Mouse (Mus musculus): Measurements from ENCODE around the gene Pllp. TPM values are rescaled to one million over a fixed set of nuclear protein-coding genes. Genes with fewer than 3 reads are reported as not detected.

Pllp gene
- polyA plus RNA-seq, 1 experiment from 2014 or later: 1.4 TPM

GRCm38 (mm10) chr8:94675923-94676322, 20.2 kb downstream of the Pllp start:
- no peak overlapping the region for H3K9ac ChIP-seq
- H3K4me1 ChIP-seq: no peaks in the 10 kb centered on the region
- no peaks in the 10 kb centered on the region for H3K27me3 ChIP-seq (replicated peaks)
- H3K4me2 ChIP-seq: no peak overlapping the region
- ATAC-seq: no peak
- H3K4me3 ChIP-seq: no peak overlapping the region
- no peak overlapping the region for H3K27ac ChIP-seq
- peaks cover 38% of the 10 kb centered on the region for H3K36me3 ChIP-seq
- H3K9me3 ChIP-seq (replicated peaks): peaks cover 4% of the 10 kb centered on the region; the same call in 1 of the 2 replicates
- 81% methylated on average over 6 of the region's 6 CpGs for WGBS (ENCODE audit: insufficient replicate concordance)

- Histone ChIP-seq H3K4me1 (no peaks in the 10 kb centered on the region), H3K4me3 (no peak overlapping the region), H3K4me2 (no peak overlapping the region), H3K27ac (no peak overlapping the region), H3K9me3 (replicated peaks) (no peaks in the 10 kb centered on the region), H3K36me3 (peaks cover 48% of the 10 kb centered on the region), H3K9ac (no peak overlapping the region), H3K27me3 (replicated peaks) (no peaks in the 10 kb centered on the region)
- WGBS (ENCODE audit: insufficient replicate concordance): 49% methylated on average over 5 of the region's 5 CpGs
- ATAC-seq: no peak
Observed at GRCm38 (mm10) chr8:94674384-94674783, 21.7 kb downstream of the Pllp start.

- H3K4me2 ChIP-seq: peak within 1 kb of the TSS; percentile 92
- H3K4me1 ChIP-seq: peaks cover 19% of the 10 kb centered on the region
- no peaks in the 10 kb centered on the region for H3K27me3 ChIP-seq (replicated peaks)
- peak within 1 kb of the TSS; percentile 87 for H3K9ac ChIP-seq
- peak within 1 kb of the TSS; percentile 79 for H3K27ac ChIP-seq
- H3K9me3 ChIP-seq (replicated peaks): no peaks in the 10 kb centered on the region
- peaks cover 21% of the 10 kb centered on the region for H3K36me3 ChIP-seq
- WGBS (ENCODE audit: insufficient replicate concordance): under 1% methylated on average over 73 of the region's 74 CpGs
- ATAC-seq: peak; percentile 98
- peak within 1 kb of the TSS; percentile 72 for H3K4me3 ChIP-seq
Observed at GRCm38 (mm10) chr8:94666456-94667308, 29.4 kb downstream of the Pllp start, which contains the start of gene Arl2bp. Gene Arl2bp, plus strand, starts transcription at chr8:94666600.

- Histone ChIP-seq H3K36me3 (peaks cover 18% of the 10 kb centered on the region), H3K27me3 (replicated peaks) (no peaks in the 10 kb centered on the region), H3K9ac (no peak overlapping the region), H3K27ac (no peak overlapping the region), H3K9me3 (replicated peaks) (no peaks in the 10 kb centered on the region), H3K4me3 (no peak overlapping the region), H3K4me2 (no peak overlapping the region), H3K4me1 (peaks cover 22% of the 10 kb centered on the region)
- 63% methylated on average over 2 of the region's 2 CpGs for WGBS (ENCODE audit: insufficient replicate concordance)
- ATAC-seq: no peak
Observed at GRCm38 (mm10) chr8:94664722-94665121, 31.4 kb downstream of the Pllp start.

GRCm38 (mm10) chr8:94660418-94660817, 35.7 kb downstream of the Pllp start:
- H3K4me1 ChIP-seq: peaks cover 7% of the 10 kb centered on the region
- H3K36me3 ChIP-seq: peaks cover 48% of the 10 kb centered on the region
- no peak for ATAC-seq
- H3K4me3 ChIP-seq: no peak overlapping the region
- H3K27ac ChIP-seq: no peak overlapping the region
- WGBS (ENCODE audit: insufficient replicate concordance): 74% methylated on average over 4 of the region's 4 CpGs
- H3K4me2 ChIP-seq: no peak overlapping the region
- H3K27me3 ChIP-seq (replicated peaks): no peaks in the 10 kb centered on the region
- no peaks in the 10 kb centered on the region for H3K9me3 ChIP-seq (replicated peaks)
- H3K9ac ChIP-seq: no peak overlapping the region

- peaks cover 20% of the 10 kb centered on the region for H3K4me1 ChIP-seq
- no peak overlapping the region for H3K27ac ChIP-seq
- no peaks in the 10 kb centered on the region for H3K27me3 ChIP-seq (replicated peaks)
- no peak overlapping the region for H3K4me2 ChIP-seq
- H3K9ac ChIP-seq: no peak overlapping the region
- no peaks in the 10 kb centered on the region for H3K9me3 ChIP-seq (replicated peaks)
- WGBS (ENCODE audit: insufficient replicate concordance): 85% methylated on average over 2 of the region's 2 CpGs
- H3K4me3 ChIP-seq: no peak overlapping the region
- ATAC-seq: no peak
- H3K36me3 ChIP-seq: peaks cover 70% of the 10 kb centered on the region
Observed at GRCm38 (mm10) chr8:94658031-94658430, 38.0 kb downstream of the Pllp start.

GRCm38 (mm10) chr8:94654994-94655393, 41.1 kb downstream of the Pllp start:
- Histone ChIP-seq H3K36me3 (peaks cover 83% of the 10 kb centered on the region), H3K9ac (no peak overlapping the region), H3K27ac (no peak overlapping the region), H3K9me3 (replicated peaks) (no peaks in the 10 kb centered on the region), H3K27me3 (replicated peaks) (no peaks in the 10 kb centered on the region), H3K4me3 (no peak overlapping the region), H3K4me2 (no peak overlapping the region), H3K4me1 (peaks cover 17% of the 10 kb centered on the region)
- ATAC-seq: peak; percentile 86

GRCm38 (mm10) chr8:94652951-94653350, 43.1 kb downstream of the Pllp start:
- H3K9ac ChIP-seq: no peak overlapping the region
- H3K36me3 ChIP-seq: peaks cover 86% of the 10 kb centered on the region
- H3K27ac ChIP-seq: no peak overlapping the region
- peaks cover 22% of the 10 kb centered on the region for H3K4me1 ChIP-seq
- H3K4me3 ChIP-seq: no peak overlapping the region
- no peak for ATAC-seq
- no peaks in the 10 kb centered on the region for H3K27me3 ChIP-seq (replicated peaks)
- H3K4me2 ChIP-seq: no peak overlapping the region
- 79% methylated on average over 3 of the region's 3 CpGs for WGBS (ENCODE audit: insufficient replicate concordance)
- no peaks in the 10 kb centered on the region for H3K9me3 ChIP-seq (replicated peaks)

GRCm38 (mm10) chr8:94649496-94649895, 46.6 kb downstream of the Pllp start:
- no peak overlapping the region for H3K27ac ChIP-seq
- H3K27me3 ChIP-seq (replicated peaks): no peaks in the 10 kb centered on the region
- ATAC-seq: no peak
- H3K36me3 ChIP-seq: peaks cover 83% of the 10 kb centered on the region
- no peak overlapping the region for H3K4me2 ChIP-seq
- no peak overlapping the region for H3K4me3 ChIP-seq
- WGBS (ENCODE audit: insufficient replicate concordance): 42% methylated on average over 3 of the region's 3 CpGs
- H3K9me3 ChIP-seq (replicated peaks): no peaks in the 10 kb centered on the region
- no peak overlapping the region for H3K9ac ChIP-seq
- peaks cover 17% of the 10 kb centered on the region; the same call in 1 of the 2 replicates for H3K4me1 ChIP-seq

GRCm38 (mm10) chr8:94646165-94646564, 49.9 kb downstream of the Pllp start:
- ATAC-seq: no peak
- H3K27ac ChIP-seq: no peak overlapping the region
- H3K36me3 ChIP-seq: peaks cover 80% of the 10 kb centered on the region
- H3K4me1 ChIP-seq: peaks cover 14% of the 10 kb centered on the region; the same call in 1 of the 2 replicates
- no peak overlapping the region for H3K4me2 ChIP-seq
- no peaks in the 10 kb centered on the region for H3K9me3 ChIP-seq (replicated peaks)
- WGBS (ENCODE audit: insufficient replicate concordance): 79% methylated on average over 3 of the region's 3 CpGs
- H3K4me3 ChIP-seq: no peak overlapping the region
- H3K27me3 ChIP-seq (replicated peaks): no peaks in the 10 kb centered on the region
- H3K9ac ChIP-seq: no peak overlapping the region

- no peak overlapping the region for H3K9ac ChIP-seq
- peaks cover 14% of the 10 kb centered on the region; the same call in 1 of the 2 replicates for H3K4me1 ChIP-seq
- ATAC-seq: no peak
- no peak overlapping the region for H3K4me3 ChIP-seq
- H3K4me2 ChIP-seq: no peak overlapping the region
- H3K27me3 ChIP-seq (replicated peaks): no peaks in the 10 kb centered on the region
- 3% methylated on average over 1 of the region's 1 CpGs for WGBS (ENCODE audit: insufficient replicate concordance)
- no peaks in the 10 kb centered on the region for H3K9me3 ChIP-seq (replicated peaks)
- H3K27ac ChIP-seq: no peak overlapping the region
- H3K36me3 ChIP-seq: peaks cover 83% of the 10 kb centered on the region
Observed at GRCm38 (mm10) chr8:94645202-94645601, 50.9 kb downstream of the Pllp start.

- H3K9me3 ChIP-seq (replicated peaks): no peaks in the 10 kb centered on the region
- no peak for ATAC-seq
- H3K4me3 ChIP-seq: no peak overlapping the region
- H3K36me3 ChIP-seq: peaks cover 92% of the 10 kb centered on the region
- no peak overlapping the region for H3K27ac ChIP-seq
- WGBS (ENCODE audit: insufficient replicate concordance): 82% methylated on average over 3 of the region's 3 CpGs
- H3K4me2 ChIP-seq: no peak overlapping the region
- H3K27me3 ChIP-seq (replicated peaks): no peaks in the 10 kb centered on the region
- no peak overlapping the region for H3K9ac ChIP-seq
- H3K4me1 ChIP-seq: 0 out of 2 replicates have a peak, but pooled peaks cover 9% of the 10 kb centered on the region
Observed at GRCm38 (mm10) chr8:94641938-94642337, 54.1 kb downstream of the Pllp start.
